Mouse (Mus musculus) thymus, postnatal 36 days (tissue): ENCODE measurements around the gene 2310022A10Rik.

Experiments used
- DNase-seq, 2 experiments: peaks; one replicate each; pipeline ENCODE4 v3.0.0; 2022; ENCODE audit warnings: mixed read lengths in 2 of 2

Gene 2310022A10Rik

DNA sequence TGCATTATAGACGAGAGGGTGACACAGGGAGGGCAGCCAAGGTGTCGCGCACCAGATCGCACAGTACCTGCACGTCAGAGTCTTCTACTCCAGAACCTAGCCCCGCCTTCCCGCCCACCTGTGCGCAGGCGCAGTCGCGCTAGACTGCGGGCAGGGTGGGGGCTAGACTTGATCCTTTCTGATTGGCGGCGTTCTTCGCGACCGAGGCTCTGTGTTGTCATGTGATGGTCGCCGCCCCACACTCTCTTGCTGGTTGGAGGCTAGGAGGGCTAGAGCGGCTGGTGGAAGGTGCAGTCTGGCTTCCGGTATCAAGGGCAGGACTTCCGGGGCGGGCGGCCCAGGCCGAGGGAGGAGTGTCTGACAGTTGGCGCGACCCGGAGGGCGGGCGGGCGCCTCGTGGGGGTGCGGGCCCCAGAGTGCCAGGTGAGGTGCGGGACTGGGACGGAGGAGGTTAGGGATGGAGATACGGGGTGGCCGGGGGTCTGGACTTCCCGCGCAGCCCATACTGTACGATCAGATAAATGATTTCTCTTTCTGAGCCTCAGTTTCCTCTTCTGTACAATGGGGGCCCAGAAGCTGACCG lies at the start of gene 2310022A10Rik, which contains the start of gene Pld3:
TSS of gene 2310022A10Rik (plus strand) at position 303 of the 583 bp plus-strand sequence.
TSS of gene Pld3 (minus strand) at position 288 of the 583 bp plus-strand sequence.
- peak; percentile 94 to 97 for DNase-seq

DNA sequence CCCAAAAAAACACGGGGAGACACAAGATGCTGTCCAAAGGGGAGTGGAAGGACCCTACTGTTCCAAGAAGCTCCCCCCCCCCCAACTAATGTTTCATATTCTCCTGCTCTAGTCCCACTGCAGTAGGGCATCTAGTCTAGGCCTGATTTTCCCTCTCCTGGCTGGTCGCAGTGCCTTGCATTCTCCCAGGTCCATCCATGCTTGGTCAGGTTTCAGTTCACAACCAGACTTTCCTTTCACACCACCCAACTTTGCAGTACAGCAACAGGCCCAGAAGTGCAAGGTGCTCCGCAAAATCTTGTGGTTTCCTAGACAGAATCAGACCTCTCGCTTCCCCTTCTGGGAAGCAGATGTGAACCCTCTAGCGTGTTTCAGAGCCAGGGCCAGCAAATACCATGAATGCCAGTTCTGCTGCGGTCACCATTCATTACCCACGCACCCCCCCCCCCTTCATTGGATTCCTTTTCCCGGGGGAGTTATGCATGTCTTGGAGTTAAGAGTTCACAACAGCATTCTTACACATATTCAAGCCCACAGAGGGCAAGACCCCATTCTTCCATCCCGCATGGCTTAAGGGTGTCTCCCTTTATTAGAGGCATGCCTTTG lies 46.2 kb upstream of the 2310022A10Rik start:
- DNase-seq: no peak

DNA sequence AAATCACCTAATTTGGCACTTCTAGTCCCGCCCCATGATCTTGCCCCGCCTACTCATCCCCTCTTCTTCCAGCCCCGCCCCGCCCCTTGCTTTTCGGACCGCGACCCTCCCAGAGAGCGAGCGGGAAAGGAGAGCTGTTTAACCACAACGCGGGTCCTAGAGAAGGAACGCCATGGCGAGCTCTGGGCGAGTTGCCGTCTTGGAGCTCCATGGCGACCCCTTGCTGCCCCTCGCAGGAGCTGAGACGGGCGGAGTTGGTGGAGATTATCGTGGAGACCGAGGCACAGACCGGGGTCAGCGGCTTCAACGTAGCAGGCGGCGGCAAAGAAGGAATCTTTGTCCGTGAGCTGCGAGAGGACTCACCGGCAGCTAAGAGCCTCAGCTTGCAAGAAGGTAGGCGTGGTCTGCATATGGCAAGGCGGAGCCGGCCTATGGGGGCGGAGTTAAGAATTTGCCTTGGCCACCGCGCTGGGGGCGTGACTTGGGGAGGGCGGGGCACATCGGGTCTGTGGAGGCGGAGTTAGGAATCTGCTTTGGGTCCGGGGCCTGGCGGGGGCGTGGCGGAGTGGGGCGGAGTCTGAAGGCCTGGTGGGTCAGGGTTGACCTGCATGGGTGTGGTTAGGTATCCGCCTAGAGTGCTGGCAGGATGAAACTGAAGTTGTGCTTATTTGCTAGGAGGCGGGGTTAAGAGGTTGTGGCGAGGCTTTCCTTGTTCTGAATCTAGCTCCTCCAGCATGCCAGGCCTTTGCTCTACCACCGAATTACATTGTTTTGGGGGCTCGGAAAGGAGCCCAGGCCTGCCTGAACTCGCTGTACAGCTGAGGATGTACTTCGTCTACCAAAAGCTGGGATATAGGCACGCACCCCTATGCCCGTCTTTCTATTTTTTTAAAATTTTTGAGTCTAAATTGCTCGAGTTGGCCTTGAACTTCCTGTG lies 45.1 kb upstream of the 2310022A10Rik start:
- peak; percentile 96 to 98 for DNase-seq

DNA sequence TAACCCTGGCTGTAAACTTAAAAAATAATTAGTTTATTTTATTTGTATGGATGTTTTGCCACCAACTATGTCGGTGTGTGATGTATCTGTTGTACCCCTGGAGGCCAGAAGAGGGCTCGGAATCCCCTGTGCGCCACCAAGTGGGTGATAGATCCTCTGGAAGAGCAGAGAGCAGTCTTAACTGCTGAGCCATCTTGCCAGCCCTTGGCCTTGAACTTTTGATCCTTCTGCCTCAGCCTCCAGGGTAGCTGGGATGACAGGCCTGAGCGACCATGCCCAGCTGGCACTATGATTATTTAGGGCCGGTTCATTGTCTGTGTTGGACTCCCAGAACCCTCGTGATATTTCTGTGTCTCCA lies 44.4 kb upstream of the 2310022A10Rik start:
- peak; percentile 65 to 68 for DNase-seq

DNA sequence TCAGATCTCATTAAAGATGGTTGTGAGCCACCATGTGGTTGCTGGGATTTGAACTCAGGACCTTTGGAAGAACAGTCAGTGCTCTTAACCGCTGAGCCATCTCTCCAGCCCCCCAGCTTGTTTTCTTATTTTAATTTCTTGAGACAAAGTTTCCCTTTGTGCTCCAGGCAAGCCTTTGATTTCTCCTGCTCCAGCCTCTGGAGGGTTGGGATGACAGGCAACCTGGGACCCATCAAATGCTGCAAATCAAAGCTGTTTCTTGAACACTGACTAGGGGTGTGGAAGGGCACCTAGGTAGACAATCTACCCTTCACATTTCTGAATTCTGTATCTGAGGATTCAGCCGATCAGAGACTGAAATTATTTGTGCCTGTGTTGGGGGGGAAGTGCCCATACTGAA lies 42.2 kb upstream of the 2310022A10Rik start:
- DNase-seq: no peak

DNA sequence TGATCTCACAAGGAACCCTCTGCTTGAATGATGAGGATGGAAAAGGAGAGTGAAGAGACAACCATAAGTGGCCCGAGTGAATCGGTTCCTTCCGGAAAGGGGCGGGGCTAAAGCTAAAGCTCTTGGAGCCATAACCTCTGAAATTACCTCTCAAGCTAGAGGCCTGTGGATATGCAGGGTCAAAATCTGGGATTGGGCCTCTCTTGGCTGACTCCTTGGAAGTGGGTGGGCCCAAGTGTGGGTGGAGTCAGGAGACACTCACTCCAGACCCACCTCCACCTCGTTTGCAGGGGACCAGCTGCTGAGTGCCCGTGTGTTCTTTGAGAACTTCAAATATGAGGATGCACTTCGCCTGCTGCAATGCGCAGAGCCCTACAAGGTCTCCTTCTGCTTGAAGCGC lies 38.1 kb upstream of the 2310022A10Rik start:
- no peak for DNase-seq

DNA sequence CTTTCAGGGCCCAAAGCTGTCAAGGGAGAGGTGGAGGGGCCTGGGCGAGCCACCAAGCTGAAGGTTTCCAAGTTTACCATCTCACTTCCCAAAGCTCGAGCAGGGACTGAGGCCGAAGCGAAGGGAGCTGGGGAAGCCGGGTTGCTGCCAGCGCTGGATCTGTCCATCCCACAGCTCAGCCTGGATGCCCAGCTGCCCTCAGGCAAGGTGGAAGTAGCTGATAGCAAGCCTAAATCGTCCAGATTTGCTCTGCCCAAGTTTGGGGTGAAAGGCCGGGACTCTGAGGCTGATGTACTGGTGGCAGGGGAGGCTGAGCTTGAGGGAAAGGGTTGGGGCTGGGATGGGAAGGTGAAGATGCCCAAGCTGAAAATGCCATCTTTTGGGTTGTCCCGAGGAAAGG lies 34.7 kb upstream of the 2310022A10Rik start:
- DNase-seq: no peak

DNA sequence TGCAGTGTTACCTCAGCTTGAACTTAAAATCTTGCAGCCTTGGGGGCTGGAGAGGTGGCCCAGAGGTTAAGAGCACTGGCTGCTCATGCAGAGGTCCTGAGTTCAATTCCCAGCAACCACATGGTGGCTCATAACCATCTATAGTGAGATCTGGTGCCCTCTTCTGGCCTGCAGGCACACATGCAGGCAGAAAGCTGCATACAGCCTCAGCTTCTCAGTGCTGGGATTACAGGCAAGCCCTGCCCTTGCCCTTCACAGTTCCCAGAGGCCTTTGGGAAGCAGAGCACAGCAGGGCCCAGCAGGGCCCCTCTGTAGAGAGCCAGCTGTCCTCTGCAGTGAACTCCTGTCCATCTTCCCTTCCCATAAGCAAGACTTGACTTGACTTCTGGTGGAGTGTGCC lies 32.9 kb upstream of the 2310022A10Rik start:
- no peak for DNase-seq

DNA sequence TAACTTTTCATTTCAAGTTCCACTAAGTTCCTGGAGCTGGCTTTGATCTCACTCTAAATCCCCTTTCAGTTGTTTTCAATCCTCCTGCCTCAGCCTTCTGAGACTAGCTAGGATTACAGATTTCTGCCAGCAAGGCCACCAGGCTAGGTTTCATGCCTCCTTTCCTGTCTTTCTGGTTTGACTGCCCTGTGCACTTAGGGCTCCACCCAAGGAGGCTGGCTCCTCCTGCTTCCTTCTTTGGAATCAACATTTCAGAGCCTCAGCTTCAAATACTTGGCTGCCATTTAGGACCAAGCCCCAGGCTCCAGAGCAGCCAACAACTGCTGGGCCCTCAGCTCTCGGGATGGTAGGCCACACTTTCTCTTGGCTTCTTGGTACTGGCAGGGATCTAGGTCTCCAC lies 32.4 kb upstream of the 2310022A10Rik start:
- DNase-seq: no peak

DNA sequence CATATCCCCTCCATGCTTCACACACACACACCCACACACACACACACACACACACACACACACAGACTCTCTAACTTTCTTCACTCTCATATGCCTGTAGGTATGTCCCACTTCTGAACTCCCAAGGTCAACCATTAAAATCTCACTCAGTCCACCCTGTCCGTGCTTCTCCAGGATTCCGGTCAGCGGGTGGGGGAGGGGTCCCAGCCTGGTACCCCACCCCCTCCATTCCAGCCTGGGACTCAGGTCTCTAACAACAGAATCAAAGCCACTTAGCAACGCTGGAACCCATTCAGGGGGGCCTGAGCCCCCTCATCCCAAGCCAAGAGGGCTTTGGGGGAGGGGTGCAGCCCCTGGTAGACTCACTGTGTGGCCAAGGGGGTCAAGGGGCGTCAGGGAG lies 30.1 kb upstream of the 2310022A10Rik start, which contains the start of gene Hipk4:
TSS of gene Hipk4 (plus strand) at position 301 of the 400 bp plus-strand sequence.
- DNase-seq: no peak

DNA sequence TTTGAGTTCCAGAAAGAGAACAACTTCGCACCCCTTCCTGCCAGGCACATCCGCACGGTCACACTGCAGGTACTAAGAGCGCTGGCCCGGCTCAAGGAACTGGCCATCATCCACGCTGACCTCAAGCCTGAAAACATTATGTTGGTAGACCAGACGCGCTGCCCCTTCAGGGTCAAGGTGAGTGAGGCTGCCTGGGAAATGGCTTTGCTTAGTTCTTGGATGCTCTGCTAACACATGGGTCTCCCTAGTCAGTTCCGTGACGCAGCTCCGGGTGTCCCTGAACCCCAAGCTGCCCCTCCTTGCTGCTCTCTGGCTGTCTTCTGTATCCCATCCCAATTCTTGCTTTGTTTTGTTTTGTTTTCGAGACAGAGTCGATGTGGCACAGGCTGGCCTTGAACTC lies 29.2 kb upstream of the 2310022A10Rik start:
- DNase-seq: no peak

DNA sequence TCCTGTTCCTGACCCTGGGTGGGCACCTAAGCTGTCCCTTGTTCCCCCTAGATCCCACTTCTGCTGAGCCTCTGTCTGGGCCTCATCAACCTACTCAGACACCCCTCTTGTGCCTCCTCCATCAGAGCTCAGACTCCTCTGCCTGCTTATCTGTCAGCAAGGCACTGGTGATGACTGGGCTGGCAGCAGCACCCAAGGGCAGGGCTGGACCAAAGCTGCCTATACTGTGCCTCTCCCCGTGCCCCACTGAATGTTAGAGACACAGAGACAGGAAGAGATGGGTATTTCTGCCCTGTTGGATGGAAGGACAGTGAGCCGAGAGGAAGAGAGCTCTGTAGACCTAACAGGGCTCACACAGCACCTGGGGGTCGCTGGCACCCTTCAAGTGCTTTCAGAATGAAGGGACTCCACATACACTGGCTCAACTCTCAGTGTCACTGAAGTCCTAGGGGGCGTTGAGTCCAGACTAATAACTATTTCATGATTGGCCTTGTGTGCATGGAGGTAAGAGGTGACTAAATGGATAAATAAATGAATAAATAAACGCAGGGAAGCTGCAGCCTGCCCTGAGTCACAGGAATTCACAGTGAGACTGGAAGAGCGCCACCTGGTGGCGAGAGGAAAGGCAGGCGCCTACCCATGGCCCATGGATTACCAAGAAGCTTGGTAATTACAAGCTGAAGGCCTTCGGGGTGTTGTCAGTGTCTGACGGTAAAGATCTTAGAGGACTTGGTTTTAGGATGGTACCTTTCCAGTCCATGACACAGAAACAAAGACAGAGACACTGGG lies 26.8 kb upstream of the 2310022A10Rik start:
- peak; percentile 64 to 66 for DNase-seq

DNA sequence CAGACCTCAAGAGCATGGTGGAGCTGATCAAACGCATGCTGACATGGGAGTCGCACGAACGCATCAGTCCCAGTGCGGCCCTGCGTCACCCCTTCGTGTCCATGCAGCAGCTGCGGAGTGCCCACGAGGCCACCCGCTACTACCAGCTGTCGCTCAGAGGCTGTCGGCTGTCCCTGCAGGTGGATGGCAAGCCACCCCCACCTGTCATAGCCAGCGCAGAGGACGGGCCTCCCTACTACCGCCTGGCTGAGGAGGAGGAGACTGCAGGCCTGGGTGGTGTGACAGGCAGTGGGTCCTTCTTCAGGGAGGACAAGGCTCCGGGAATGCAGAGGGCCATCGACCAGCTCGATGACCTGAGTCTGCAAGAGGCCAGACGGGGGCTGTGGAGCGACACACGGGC lies 24.0 kb upstream of the 2310022A10Rik start:
- DNase-seq: no peak

DNA sequence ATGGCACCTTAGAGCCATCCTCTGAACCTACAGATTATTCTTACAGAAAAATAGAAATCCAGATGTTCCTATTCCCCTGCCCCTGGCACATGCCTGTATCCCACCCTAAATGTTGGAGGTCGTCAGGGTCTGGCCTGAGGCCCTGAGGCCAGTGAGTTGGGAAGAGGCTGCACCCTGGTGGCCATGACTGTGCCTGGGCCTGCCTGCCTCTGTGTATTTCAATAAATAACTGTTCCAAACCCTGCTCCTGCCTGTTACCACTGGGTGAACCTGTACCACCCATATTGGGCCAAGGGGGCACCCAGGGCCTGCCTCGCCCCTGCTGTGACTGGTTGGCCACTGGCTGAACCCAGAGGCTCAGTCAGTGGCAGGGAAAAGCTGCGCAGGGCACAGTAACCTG lies 22.1 kb upstream of the 2310022A10Rik start:
- DNase-seq: no peak

DNA sequence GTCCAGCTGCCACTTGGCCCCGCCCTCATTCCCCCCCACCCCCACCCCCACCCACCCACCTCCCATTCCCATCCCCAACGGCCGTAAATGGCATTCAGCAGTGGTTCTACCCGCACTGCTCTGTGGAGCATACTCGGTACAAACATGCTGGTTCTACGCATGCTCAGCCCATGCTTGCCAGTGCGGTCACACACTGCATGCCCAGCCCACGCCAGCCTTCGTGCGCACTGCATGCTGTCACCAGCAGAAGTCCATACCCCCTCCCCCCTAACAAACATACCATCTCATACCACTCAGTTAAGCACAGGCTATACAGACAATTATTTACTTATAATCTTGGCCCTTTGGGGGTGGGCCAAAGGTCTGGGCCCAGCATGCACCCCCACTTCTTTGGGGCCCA lies 21.3 kb upstream of the 2310022A10Rik start:
- DNase-seq: no peak

DNA sequence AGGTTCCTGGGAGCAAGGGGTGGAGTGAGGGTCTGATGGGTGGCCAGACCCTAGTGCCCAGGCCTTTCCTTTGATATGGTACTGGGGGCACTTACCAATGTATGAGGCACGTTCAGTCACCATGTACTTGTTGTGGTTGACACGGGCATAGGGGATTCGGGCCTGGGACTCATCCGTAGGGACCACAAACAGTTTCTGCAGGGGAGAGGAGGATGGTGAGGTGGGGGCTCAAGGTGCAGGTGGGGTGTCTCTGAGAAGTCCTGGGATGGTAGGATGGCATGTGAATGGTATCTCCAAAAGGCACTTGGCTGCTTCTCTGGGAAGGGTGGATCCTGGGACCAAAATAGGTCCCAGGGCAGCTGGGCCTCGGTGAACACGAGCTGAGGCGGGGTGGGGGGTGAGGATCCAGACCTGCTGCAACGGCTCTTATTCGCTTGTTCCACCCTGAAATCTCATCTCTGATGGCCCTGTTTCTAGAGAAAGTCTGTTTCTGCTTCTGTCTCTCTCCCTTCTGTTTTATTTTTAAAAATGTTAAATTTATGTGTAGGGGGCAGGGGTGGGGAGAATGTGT lies 20.5 kb upstream of the 2310022A10Rik start:
- DNase-seq: no peak

DNA sequence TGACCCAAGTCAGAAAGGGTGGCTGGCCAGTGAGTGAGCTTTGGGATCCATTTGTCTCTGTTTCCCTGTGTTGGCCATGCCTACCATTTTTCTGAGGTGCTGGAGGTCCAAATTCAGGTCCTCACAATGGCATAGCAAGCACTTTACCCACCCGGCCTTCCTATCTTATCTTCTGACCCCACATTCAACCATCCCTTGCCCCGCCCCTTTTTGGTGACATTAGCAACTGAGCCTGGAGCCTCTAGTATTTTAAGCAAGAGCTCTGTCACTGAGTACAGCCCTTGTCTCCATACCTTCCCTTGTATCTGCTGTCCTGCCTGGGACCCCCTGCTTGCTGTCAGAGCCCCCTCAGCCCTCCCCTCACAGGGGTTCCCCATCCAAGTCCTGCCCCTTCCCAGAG lies 17.6 kb upstream of the 2310022A10Rik start:
- no peak for DNase-seq

DNA sequence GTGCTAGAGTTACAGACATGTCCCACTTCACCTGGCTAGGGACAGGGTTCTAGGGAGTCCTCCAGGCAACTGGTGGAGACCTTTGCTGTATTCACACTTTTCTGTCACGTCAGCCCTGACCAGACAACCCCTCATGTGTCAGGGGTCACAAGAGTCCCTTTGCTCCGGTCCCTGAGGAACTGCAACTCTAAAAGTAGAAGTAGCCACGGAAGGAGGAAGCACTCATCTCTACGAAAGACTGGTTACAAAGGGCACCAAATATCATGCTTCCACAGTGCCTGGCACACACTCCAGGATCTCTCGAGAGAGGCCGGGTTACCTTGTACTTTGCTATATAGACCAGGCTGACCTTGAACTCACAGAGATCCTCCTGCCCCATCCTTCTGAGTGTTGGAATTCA lies 16.4 kb upstream of the 2310022A10Rik start:
- DNase-seq: no peak

DNA sequence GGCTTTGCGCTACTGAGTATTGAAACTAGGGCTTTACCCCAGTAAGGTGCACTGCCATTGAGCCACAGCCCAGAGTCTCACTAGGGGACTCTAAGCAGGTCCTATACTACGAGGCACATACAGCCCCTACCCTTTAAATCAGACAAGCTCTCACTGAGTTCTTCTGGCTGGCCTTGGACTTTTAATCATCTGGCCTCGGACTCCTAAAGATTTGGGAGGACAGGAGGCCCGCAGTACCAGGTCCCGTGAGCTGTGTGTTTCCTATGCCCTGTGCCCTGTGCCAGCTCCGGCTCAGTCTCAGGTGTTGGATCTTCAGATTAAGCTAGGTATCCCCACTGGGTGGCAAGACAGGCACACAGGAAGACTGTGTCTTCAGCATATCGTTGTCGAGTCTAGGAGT lies 15.0 kb upstream of the 2310022A10Rik start:
- DNase-seq: no peak

DNA sequence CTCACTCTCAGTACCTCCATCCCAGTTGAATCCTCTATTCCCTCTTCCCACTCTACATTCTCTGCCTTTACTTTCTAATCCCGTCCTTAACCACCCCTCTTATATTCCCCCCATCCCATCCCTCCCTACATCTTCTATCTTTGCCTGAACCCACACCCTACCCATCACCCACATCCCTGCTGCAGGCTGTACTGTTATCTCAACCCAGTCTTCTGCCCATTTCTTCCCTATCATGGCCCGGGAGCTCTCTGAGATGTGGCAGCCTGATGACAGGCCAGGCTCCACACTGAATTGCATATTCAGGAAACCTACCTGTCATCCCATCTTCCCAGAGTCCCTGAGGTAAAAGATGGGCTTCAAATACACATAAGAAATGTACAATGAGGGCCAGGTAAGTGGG lies 14.2 kb upstream of the 2310022A10Rik start:
- no peak for DNase-seq

DNA sequence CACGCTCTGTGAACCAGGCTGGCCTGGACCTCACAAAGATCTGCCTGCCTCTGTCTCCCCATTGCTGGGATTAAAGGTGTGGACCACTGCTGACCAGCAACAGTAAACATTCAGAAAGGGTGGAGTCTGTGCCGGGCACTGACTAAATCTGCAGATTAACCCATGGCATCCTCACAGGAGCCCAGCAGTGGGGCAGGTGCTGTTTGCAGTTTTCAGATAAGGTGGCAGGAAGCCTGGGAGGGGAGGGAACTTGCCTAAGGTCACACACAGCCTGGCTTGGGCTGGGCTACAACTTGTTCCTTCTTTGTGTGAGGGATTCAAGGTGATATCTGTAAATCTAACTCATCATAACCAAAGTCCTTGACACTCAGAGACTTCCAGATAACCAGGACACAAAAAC lies 12.5 kb upstream of the 2310022A10Rik start:
- DNase-seq: no peak

DNA sequence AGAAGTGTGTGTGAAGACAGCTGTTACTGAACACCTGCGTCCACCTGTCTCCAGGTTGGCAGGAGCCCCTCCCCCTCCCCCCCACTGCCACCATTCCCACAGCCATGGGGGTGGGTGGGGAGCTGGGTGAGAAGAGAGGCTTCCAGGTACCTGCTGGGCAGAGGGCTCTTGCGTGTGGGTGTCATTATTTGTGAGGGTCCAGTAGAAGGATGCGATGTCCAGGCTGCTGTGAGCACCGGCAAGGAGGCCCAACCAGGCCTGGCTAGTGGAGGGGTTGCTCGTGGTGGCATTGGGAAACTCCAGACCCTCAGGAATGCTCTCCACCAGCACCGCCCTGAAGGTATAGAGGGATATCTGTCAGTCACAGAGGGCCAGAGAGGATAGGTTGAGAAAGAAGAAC lies 12.1 kb upstream of the 2310022A10Rik start:
- peak in 1 of 2 experiments; percentile 42 for DNase-seq

DNA sequence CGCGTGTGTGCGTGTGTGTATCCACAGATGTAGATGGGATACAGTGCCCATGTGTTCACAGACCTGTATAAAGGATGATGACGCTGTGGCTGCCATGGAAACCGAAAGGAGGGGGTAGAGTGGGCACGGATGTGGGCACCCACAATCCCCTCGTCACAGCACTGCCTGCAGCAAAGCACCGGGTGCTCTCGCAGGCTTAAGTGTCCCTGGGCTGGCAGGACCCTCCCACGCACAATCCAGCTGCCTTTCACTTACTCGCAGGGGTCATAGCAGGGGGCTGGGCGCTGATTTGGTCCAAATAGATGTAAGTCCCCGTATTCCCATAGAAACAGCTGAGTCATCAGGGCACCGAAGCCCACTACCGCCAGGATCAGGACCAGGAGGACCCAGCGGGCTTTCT lies 11.6 kb upstream of the 2310022A10Rik start:
- DNase-seq: peak; percentile 93 to 96
